Mouse (Mus musculus): ENCODE data around the gene Lag3. TPM values are rescaled to one million over a fixed set of nuclear protein-coding genes. Genes with fewer than 3 reads are reported as not detected.
A peak's percentile ranks its signal among the peaks of the same experiment; 100 is the strongest.

The Lag3 gene
- under 1 TPM; 0.56 to 0.68 TPM for total RNA-seq (2021)
- long read RNA-seq, experiment 1, result 0 reads
- long read RNA-seq, experiment 2, result 0 reads

- no peak for DNase-seq
These were observed at the start of gene Lag3 for GRCm38 (mm10) chr6:124911533-124912218. Gene Lag3 (minus strand): TSS chr6:124911705.

DNA sequence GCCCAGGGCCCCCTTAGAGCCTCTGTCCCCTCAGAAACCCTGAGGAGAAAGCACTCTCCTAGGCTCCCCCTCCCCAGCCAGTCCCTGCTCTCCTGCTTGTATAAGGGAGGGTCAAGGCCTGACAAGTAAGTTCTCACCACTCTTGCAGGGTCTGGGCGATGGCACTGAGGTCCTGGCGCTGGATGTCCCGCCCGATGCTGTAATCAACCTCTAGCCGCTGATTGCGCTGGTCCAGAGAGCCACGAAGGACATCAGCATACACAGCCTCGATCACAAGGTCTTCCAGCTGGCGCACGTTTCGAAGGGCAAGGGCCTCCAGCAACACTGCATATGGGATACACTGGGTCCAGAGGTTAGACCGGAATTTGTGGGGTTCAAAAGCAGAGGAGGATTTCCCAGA, 49.5 kb upstream of the Lag3 start:
- no peak for DNase-seq

DNA sequence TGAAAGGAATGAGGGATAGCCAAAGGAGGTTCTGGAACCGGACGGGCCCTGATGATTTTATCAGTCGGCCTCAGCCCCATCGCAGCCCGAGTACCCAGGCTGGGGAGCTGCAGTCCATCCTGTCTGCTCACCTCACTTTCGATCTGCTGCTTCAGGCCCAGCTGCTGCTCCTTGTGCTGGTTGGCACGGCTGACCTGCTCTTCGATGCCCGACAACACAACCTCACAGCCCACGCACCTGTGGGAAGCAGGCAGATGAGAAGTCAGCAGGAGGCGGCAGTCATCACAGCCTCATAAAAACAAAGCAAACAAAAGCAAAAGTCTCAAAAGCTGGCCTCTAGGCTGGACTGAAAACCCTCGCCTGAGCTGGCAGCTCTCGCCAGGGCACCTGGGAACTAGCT, 48.5 kb upstream of the Lag3 start:
- no peak for DNase-seq

DNA sequence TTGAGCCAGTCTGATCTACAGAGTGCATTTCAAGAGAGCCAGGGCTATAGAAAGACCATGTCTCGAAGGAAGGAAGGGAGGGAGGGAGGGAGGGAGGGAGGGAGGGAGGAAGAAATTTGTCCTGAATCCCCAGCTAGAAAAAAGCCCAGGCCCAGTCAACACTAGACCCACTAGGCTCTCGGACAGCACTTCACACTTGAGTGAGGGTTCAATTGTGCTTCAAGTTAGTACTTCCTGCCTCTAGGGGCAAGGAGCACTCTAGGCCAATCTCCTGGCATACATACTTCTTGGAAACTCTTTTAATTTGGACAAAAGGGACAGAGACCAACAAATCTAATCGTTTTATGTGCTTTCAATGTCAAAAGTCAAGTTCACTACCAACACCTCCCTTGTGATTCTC, 46.6 kb upstream of the Lag3 start:
- no peak for DNase-seq

- no peak for DNase-seq
These were observed 43.7 kb upstream of the Lag3 start for GRCm38 (mm10) chr6:124955212-124955611.

DNA sequence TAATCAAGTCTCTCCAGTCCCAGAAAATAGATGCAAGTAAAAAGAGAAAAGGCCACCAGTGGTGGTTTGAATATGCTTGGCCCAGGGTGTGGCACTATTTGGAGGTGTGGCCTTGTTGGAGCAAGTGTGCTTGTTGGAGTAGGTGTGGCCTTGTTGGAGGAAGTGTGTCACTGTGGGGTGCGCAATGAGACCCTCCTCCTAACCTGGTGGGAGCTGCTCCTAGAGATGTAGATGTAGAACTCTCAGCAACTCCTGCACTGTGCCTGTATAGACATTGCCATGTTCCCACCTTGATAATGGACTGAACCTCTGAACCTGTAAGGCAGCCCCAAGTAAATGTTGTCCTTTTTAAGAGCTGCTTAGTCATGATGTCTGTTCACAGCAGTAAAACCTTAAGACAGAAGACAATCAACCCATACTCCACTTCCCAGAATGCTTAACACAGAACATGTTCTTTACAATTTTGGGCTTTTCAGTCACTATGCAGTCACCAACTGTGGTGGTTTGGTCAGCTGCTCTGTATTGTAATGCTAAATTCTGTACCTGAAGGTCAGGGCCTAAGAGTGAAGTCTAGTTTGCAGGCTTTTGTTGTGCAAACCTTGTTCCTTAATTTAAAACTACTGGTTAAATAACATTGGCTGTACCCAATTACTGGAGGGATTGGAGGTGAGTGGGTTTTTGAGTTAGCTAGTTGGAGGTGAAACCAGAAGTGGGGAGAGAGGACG, 42.6 kb upstream of the Lag3 start:
- DNase-seq, result no peak

DNA sequence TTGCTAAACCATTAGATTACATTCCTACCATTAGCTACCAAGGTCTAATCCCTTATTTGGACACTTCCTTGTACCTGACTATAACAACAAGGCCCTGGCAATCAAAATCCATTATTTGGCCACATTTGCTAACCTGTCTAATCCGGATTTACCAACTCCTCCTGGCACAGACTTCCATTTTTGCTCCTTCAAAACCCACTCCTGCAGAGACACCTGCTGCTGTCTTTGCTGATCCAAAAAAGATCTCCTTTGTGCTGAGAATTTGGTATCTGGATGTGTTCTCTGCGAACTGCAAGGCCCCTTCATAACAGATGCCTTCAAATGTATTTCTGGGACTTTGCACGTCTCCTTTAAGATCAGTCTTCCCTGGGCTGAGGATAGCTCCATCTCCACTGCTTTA, 32.0 kb upstream of the Lag3 start:
- DNase-seq, result no peak

DNA sequence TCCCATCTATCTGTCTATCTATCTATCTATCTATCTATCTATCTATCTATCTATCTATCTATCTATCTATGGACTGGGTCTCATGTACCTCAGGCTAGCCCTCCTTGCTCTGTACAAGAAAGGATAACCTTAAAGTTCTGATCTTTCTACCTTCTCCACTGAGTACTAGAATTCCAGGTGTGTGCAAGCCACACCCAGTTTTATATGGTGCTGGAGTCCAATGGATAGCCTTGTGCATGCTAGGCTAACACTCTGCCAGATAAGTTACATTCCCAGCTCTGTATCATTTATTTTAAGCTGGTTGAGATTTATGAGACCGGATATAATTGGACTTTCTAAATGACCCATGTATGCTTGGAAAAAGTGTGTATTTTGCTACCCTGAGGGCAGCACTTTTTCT, 30.2 kb upstream of the Lag3 start:
- DNase-seq, result no peak

DNA sequence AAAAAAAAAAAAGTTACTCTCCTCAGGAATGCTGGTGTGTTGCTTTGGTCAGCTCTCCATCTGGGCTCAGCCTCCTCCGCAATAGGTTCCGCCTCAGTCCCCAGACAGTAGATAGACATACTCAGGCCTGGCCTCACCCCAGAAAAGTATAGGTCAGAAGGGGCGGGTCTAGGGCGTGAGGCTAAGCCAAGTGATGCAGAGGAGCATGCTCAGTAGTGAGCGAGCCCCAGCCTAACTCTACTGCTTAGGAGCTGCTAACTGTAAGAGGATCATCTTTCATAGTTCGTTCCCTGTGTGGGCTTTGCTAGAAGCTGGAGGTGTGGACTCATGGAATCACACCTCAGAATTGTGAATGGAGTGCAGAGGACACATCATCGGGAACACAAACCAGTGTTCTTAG, 27.0 kb upstream of the Lag3 start:
- DNase-seq, result no peak

- DNase-seq, result no peak
These were observed 26.0 kb upstream of the Lag3 start for GRCm38 (mm10) chr6:124937493-124937892.

DNA sequence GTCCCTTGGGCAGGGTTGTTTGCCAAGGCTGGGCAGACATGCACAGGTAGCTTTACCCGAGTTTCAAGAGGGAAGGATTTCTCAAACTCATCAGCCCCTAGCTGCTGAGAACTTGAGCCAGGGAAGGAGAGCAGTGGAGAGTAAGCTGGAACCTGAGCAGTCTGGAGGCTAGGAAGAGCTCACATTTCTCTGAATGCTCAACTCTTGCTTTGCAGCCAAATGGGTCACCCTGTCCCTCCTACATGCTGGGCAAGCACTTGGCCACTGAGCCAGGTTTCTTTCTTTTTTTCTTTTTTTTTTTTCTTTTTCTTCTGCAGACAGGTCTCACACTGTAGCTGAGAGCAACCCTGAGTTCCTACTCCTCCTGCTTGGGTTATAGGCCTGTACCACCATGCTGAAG, 25.2 kb upstream of the Lag3 start:
- no peak for DNase-seq

GRCm38 (mm10) chr6:124934670-124935069, 23.2 kb upstream of the Lag3 start:
- no peak for DNase-seq

DNA sequence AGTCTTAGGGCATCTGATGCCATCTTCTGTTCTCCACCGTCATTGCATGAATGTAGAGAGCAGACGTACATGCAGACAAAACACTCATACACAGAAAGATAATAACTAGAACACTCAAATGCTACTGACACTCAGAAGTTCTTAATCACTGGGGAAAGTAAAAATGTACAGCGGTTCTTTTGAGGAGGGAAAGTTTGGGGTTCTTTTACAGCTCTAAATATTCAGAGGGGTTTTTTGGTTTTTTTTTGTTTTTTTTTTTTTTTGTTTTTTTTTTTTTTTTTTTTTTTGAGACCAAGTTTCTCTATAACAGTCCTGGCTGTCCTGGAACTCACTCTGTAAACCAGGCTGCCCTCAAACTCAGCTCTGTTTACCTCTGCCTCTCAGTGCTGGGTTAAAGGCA, 21.6 kb upstream of the Lag3 start:
- DNase-seq, result no peak

- no peak for DNase-seq
These were observed 20.8 kb upstream of the Lag3 start for GRCm38 (mm10) chr6:124932314-124932695.

DNA sequence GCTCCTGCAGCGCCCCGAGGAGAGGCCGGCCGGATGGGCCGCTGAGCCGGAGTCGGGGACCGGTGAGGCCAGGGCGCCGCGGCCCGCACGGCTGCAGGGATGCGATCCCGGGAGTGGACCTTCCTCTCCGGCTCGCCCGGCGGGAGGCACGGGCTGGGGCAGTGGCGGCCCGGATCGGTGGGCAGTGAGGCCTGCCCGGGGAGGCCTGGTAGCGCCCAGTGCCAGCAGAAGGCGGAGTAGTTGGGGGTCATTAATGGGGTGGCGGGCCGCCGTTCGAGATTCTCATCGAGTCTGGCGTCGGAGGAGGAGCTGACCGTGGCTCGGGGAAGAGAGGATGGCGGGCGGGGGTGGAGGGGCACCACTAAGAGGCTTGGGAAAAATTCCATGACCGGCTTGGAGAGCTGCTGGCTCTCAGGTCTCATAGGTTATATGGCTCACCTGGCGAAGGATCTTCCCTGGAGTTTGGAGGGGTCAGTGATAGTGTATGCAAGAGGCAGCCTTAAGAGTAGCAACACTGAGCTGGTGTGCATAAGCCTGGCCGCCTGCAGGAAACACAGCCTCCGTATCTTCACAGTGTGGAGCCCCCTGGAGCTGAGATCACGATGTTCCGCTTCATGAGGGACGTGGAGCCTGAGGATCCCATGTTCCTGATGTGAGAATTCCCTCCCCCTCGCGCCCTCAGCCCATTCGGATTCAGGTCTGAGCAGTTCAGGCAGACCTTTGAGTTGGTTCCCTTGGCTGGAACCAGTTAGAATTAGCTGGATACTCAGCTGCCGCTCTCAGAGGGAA, 20.2 kb upstream of the Lag3 start:
- DNase-seq, result no peak

DNA sequence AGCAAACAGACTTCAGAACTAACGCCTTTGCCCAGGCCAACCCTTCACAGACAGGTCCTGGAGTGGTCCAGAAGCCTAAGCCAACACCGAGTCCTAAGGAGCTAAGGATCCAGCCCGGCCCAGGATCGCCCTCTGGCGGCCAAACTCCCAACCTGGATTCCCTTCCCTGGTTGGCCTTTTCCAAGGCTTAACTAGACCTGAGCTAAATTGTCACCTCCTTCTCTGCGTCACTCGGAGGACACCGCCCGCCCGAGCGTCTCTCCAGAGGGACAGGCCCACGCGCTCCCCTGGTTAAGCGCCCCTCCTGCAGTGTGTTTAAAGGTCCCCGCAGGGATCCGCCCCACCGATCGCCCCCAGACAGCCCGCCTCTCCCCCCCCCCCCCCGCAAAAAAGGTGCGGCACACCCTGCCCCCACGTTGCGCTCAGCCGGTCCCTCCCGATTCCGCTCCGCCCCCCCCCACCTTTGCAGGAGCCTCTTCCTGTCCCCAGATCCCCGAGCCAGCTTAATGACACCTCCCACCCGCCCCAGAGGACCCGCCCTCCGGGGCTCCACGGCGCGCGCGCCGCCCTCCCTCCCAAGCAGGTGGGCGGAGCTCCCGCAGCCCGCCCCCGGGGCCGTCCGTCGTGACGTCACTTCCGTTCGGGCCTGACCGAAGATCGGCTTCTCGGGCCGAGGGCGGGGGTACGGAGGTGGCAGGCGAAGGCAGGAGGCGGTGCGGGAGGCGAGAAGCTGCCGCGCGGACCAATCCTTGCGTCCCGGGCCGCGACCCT, 19.4 kb upstream of the Lag3 start, which contains the start of gene Mlf2:
Gene Mlf2, plus strand, starts transcription at position 633 of the 771 bp plus-strand sequence.
- peak; percentile 99 for DNase-seq

DNA sequence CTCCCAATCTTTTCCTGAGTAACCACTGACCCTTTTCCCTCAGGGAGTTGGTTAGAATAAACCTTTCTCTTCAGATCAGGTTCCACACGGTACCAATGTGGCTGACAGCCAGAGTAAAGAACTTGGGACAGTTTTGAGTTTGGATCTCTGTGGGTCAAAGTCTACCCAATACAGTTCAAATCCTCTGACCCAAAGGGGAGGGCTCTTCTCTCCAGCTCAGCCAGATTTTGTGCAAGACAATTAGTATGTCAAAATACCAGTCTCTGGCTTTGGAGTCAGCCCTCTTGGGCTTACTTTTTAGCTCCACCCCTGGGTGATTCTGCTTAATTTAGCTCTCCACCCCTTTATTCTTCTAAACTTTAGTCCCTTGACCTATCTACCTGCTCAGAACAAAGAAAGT, 18.7 kb upstream of the Lag3 start:
- DNase-seq, result no peak

GRCm38 (mm10) chr6:124925941-124926340, 14.4 kb upstream of the Lag3 start:
- DNase-seq, result no peak

GRCm38 (mm10) chr6:124925173-124925793, 13.8 kb upstream of the Lag3 start:
- no peak for DNase-seq

GRCm38 (mm10) chr6:124921539-124921938, 10.0 kb upstream of the Lag3 start:
- no peak for DNase-seq

DNA sequence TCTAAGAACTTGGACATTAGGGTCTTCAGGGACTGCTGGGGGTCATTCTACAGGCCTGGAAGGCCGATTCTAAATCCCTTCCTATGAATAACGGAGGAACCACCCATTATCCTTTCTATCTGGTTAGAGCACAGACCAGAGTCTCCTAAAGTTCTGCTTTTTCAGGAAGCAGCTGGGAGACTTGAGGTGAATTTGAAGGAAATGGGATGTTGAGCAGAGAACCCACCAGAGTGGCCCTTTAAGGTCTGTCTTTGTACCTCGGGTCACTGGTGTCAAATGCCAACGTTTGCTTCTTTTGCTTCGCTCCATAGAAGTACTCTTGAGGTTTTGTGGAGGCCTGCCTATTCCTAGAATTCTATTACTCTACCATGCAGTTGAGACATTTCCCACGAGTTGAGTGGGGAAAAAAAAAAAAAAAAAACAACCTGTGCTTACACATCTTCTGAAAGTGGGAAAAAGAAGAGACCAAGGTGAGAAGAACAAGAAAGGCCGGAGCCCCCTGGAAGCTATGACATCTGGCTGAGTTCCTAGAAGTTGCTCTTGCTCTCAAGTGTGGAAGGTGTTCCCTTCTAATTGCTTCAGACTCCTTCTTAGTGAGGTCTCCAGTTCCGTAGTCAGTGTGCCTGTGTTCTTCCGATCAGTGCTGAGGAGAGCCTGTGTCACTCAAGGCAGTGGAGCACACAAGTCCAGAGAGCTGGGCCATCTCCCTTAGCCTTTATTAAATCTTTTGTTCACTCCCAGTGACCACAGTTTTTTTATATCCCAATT, 9.0 kb upstream of the Lag3 start:
- no peak for DNase-seq
